In the genomic region with DNA sequence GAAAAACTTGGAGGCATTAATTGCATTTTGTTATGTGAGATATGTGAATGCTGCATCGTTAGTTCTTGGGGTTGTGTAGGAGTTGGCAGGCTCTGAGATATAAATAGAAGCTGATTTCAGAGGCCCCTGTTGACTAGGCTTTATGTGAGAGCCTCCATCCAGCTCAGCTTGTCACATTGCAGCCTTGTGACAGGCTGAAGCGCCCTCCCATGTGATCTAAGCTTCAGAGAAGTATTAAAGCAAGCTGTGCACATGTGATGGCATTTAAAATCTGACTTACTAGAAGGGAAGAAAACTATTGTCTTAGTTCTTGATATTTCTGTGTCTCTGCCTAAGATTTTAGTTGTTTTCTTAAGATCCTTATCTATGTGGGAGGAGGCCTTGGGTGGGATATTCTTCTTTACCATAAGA, we compare ENCODE assay signal across 1 mouse cellular context.
TF ChIP-seq lines count a peak whose summit lies in the region.

No protein-coding gene starts in this region.

TF ChIP-seq in CH12.LX, 34 proteins besides CTCF, POLR2A, EP300 and RAD21 (continued from another document):
- TF ChIP-seq HCFC1 (IDR thresholded peaks at IDR 0.05; ENCODE audit: low read depth, low read length) (peak; percentile 23; the same call in 1 of the 2 replicates), JUN (IDR thresholded peaks at IDR 0.05; ENCODE audit: insufficient read depth, low read depth, low read length) (peak; percentile 70), CHD1 (IDR thresholded peaks at IDR 0.05; ENCODE audit: low read depth, low read length) (peak; percentile 27; the same call in 1 of the 2 replicates), USF2 (conservative IDR thresholded peaks at IDR 0.05; ENCODE audit: low read depth, low read length) (peak; percentile 46), MEF2A (IDR thresholded peaks at IDR 0.05; ENCODE audit: borderline replicate concordance, low read depth, low read length) (peak; percentile 97), TBP (conservative IDR thresholded peaks at IDR 0.05; ENCODE audit: low read depth, low read length) (peak; percentile 70; the same call in 1 of the 2 replicates), SMC3 (IDR thresholded peaks at IDR 0.05; ENCODE audit: low read depth, low read length) (no peak), MYC (IDR thresholded peaks at IDR 0.05; ENCODE audit: low read depth, low read length) (peak; percentile 90), ETS1 (conservative IDR thresholded peaks at IDR 0.05; ENCODE audit: low read depth, low read length) (peak; percentile 61; the same call in 1 of the 2 replicates), SIN3A (IDR thresholded peaks at IDR 0.05; ENCODE audit: low read length) (peak; percentile 97), USF1 (IDR thresholded peaks at IDR 0.05; ENCODE audit: low read depth, low read length) (peak; percentile 71)
